Mouse (Mus musculus) liver, postnatal 0 days (tissue): Measurements from ENCODE around the gene Trim9.

Experiments used
- CTCF ChIP-seq: sonication (generic); IDR thresholded peaks from 2 replicates; pipeline ENCODE4 v1.5.1; 2016; ENCODE audit warnings: antibody characterized with exemption, low read depth
- EP300 ChIP-seq: IDR thresholded peaks from 2 replicates; pipeline ENCODE4 v1.6.1; 2016; ENCODE audit warnings: antibody characterized with exemption, low read depth, mild to moderate bottlenecking

- TF ChIP-seq EP300 (no peak), CTCF (no peak)
Measured at GRCm38 (mm10) chr12:70208214-70208613, 139.2 kb downstream of the Trim9 start.
